Mouse (Mus musculus) liver, embryonic 15.5 days (tissue): Measurements from ENCODE around the gene Rbm20. TPM values are rescaled to one million over a fixed set of nuclear protein-coding genes. Genes with fewer than 3 reads are reported as not detected.

Experiments
- ATAC-seq: fragments of 200-750 bp; cut with Nextera tagmentation; 2 replicates; pipeline ENCODE4 v1.8.0; 2017; ENCODE audit warnings: moderate number of reproducible peaks, mild to moderate bottlenecking, moderate library complexity; ENCODE audit not compliant: insufficient read depth
- H3K27ac ChIP-seq: fragments of 300-500 bp; sonication (generic); replicated peaks from 2 replicates; pipeline ENCODE4 v1.5.1; 2015; ENCODE audit warnings: mild to moderate bottlenecking, inconsistent platforms
- H3K27me3 ChIP-seq: fragments of 300-500 bp; sonication (generic); 2 replicates; pipeline ENCODE4 v1.6.1; 2015; ENCODE audit warnings: mild to moderate bottlenecking, inconsistent platforms
- H3K36me3 ChIP-seq: fragments of 300-500 bp; sonication (generic); replicated peaks from 2 replicates; pipeline ENCODE4 v1.6.1; 2015; ENCODE audit warnings: moderate library complexity, mild to moderate bottlenecking, inconsistent platforms
- H3K4me1 ChIP-seq: fragments of 300-500 bp; sonication (generic); replicated peaks from 2 replicates; pipeline ENCODE4 v1.6.1; 2015; ENCODE audit warnings: inconsistent platforms
- H3K4me2 ChIP-seq: fragments of 300-500 bp; sonication (generic); 2 replicates; pipeline ENCODE4 v1.6.1; 2015; ENCODE audit warnings: moderate library complexity, mild to moderate bottlenecking, inconsistent platforms
- H3K4me3 ChIP-seq: fragments of 300-500 bp; sonication (generic); replicated peaks from 2 replicates; pipeline ENCODE4 v1.5.1; 2015; ENCODE audit warnings: mild to moderate bottlenecking, inconsistent platforms
- H3K9ac ChIP-seq: fragments of 300-500 bp; sonication (generic); 2 replicates; pipeline ENCODE4 v1.6.1; 2015; ENCODE audit warnings: moderate library complexity, mild to moderate bottlenecking, inconsistent platforms
- H3K9me3 ChIP-seq: fragments of 300-500 bp; sonication (generic); replicated peaks from 2 replicates; pipeline ENCODE4 v1.6.1; 2016; ENCODE audit warnings: inconsistent platforms
- WGBS: fragments of 180-500 bp; shearing (Covaris S2); methylation state at CpG from one replicate; pipeline ENCODE4 v1.1.7; 2015; ENCODE audit warnings: mixed read lengths; ENCODE audit not compliant: insufficient replicate concordance; 5-methylcytosine and 5-hydroxymethylcytosine counted together
- polyA plus RNA-seq: library from polyadenylated mRNA; unstranded; fragments of >200 nt; fragmentation: Nextera tagmentation; extraction: Ambion mirVana; gene quantifications from 2 replicates; pipeline ENCODE4 v1.2.1, GENCODE M21; 2015

Rbm20 gene
- polyA plus RNA-seq, 1 experiment from 2014 or later: 0.15 TPM

DNA sequence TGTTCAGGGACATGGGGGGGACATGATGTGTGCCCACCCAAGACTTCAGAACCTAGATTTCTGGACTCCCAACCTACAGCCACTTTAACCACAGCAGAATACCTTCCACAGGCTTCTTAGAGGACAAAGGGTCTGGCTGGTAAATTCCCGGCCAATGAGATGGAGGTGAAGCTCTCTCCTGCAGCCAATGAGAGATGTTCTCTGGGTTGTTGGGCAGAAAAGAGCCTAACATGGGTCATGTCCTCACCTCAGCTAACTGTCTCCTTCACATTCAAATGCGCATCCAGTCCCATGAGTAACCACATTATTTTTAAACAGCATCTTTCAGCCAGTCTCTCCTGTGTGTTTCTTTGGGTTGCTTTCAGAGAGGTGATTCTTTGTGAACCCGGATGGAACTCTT is 5.7 kb upstream of the Rbm20 start:
- Histone ChIP-seq H3K4me3 (no peak overlapping the region), H3K4me2 (no peak overlapping the region), H3K36me3 (no peaks in the 10 kb centered on the region), H3K27me3 (peaks cover 69% of the 10 kb centered on the region), H3K9me3 (no peaks in the 10 kb centered on the region), H3K4me1 (peaks cover 4% of the 10 kb centered on the region), H3K9ac (no peak overlapping the region), H3K27ac (no peak overlapping the region)
- no peak for ATAC-seq
- WGBS: 52% methylated on average over 3 of the region's 3 CpGs

- no peak overlapping the region for H3K4me3 ChIP-seq
- H3K27me3 ChIP-seq: peaks cover 92% of the 10 kb centered on the region
- no peak for ATAC-seq
- H3K4me1 ChIP-seq: peaks cover 14% of the 10 kb centered on the region
- H3K9me3 ChIP-seq: no peaks in the 10 kb centered on the region
- H3K36me3 ChIP-seq: no peaks in the 10 kb centered on the region
- H3K9ac ChIP-seq: no peak overlapping the region
- 21% methylated on average over 9 of the region's 9 CpGs for WGBS
- H3K27ac ChIP-seq: no peak overlapping the region
- H3K4me2 ChIP-seq: no peak overlapping the region
Observed at GRCm38 (mm10) chr19:53674131-53674925, 2.8 kb upstream of the Rbm20 start.

- WGBS: 2% methylated on average over 26 of the region's 26 CpGs
- peaks cover 88% of the 10 kb centered on the region for H3K27me3 ChIP-seq
- no peaks in the 10 kb centered on the region for H3K36me3 ChIP-seq
- peaks cover 14% of the 10 kb centered on the region for H3K4me1 ChIP-seq
- no peak for ATAC-seq
- H3K9me3 ChIP-seq: no peaks in the 10 kb centered on the region
- H3K27ac ChIP-seq: no peak overlapping the region
- H3K4me2 ChIP-seq: peak overlapping the region; percentile 70
- H3K4me3 ChIP-seq: peak overlapping the region; percentile 48
- no peak overlapping the region for H3K9ac ChIP-seq
Observed at GRCm38 (mm10) chr19:53676228-53676627, 878 bp upstream of the Rbm20 start.

- no peak for ATAC-seq
- no peaks in the 10 kb centered on the region for H3K9me3 ChIP-seq
- no peaks in the 10 kb centered on the region for H3K36me3 ChIP-seq
- no peak overlapping the region for H3K9ac ChIP-seq
- 80% methylated on average over 9 of the region's 9 CpGs for WGBS
- peaks cover 88% of the 10 kb centered on the region for H3K27me3 ChIP-seq
- H3K4me1 ChIP-seq: peaks cover 14% of the 10 kb centered on the region
- no peak overlapping the region for H3K4me2 ChIP-seq
- no peak overlapping the region for H3K4me3 ChIP-seq
- H3K27ac ChIP-seq: no peak overlapping the region
Observed at GRCm38 (mm10) chr19:53679194-53679593, 2.1 kb downstream of the Rbm20 start.

DNA sequence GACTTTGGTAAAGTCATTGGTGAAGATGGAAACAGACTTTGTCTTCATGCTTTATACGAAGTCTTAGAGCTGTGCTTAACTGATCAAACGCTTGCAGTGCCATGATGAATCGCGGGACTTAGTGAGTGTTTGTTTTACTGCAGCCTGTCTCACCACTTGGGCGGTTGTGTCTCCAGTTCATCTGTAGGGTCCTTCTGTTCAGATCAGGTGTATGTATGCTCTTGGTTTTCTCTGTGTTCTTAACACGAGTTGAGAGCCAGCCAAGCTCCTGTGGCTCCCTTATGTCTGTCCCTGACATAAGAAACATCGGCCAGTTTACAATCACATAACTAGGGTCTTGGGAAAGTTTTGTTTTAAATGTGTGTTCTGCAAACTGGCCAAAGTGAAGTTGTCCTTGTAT is 2.9 kb downstream of the Rbm20 start:
- no peak overlapping the region for H3K4me3 ChIP-seq
- no peak for ATAC-seq
- no peak overlapping the region for H3K27ac ChIP-seq
- no peak overlapping the region for H3K9ac ChIP-seq
- H3K9me3 ChIP-seq: no peaks in the 10 kb centered on the region
- H3K4me1 ChIP-seq: peaks cover 14% of the 10 kb centered on the region
- 68% methylated on average over 7 of the region's 7 CpGs for WGBS
- peaks cover 81% of the 10 kb centered on the region for H3K27me3 ChIP-seq
- H3K36me3 ChIP-seq: no peaks in the 10 kb centered on the region
- H3K4me2 ChIP-seq: no peak overlapping the region

- Histone ChIP-seq H3K4me1 (peaks cover 1% of the 10 kb centered on the region; the same call in 1 of the 2 replicates), H3K27ac (no peak overlapping the region), H3K36me3 (no peaks in the 10 kb centered on the region), H3K9ac (no peak overlapping the region), H3K4me3 (no peak overlapping the region), H3K27me3 (peaks cover 56% of the 10 kb centered on the region), H3K9me3 (no peaks in the 10 kb centered on the region), H3K4me2 (no peak overlapping the region)
- ATAC-seq: no peak
- 44% methylated on average over 8 of the region's 8 CpGs for WGBS
Observed at GRCm38 (mm10) chr19:53682427-53682826, 5.3 kb downstream of the Rbm20 start.

- Histone ChIP-seq H3K4me1 (no peaks in the 10 kb centered on the region), H3K27ac (no peak overlapping the region), H3K4me2 (no peak overlapping the region), H3K27me3 (peaks cover 11% of the 10 kb centered on the region), H3K9me3 (no peaks in the 10 kb centered on the region), H3K36me3 (no peaks in the 10 kb centered on the region), H3K4me3 (no peak overlapping the region), H3K9ac (no peak overlapping the region)
- 73% methylated on average over 5 of the region's 5 CpGs for WGBS
- no peak for ATAC-seq
Observed at GRCm38 (mm10) chr19:53687592-53687991, 10.5 kb downstream of the Rbm20 start.

DNA sequence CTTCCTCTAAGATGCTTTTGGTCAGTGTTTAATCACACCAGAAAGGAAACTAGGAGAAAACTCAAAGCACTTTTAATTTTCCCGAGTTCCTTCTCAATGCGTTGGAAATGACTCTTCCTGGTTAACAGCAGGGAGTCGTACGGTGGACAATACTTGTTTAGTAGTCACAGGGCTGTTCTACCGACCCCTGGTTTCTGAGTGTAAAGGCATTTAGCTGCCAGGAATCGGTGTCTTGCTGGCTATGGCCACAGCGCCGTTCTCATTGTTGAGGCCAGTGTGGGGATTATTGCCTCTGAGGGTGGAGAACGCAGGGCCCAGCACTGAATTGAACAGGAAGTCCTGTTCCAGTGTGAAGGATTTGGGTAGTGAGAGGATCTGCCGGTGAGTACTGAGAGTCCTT is 13.7 kb downstream of the Rbm20 start:
- no peak for ATAC-seq

DNA sequence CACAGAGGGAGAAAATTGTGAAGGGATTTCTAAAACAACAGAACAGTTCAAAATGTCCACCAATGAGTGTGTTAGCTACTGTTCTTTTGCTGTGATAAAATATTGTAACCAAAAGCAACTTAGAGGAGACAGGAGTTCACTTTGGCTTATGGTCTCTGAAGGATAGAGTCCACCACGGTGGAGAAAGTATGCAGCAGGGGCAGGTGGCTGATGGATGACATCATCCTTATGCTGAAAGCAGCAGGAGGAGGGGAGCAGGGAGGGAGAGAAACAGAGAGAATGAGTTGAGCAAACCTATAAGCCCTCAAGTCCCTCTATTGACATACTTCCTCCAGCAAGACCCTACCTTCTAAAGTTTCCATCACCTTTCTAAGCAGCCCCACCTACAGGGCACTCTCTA is 16.9 kb downstream of the Rbm20 start:
- Histone ChIP-seq H3K4me1 (no peaks in the 10 kb centered on the region), H3K27ac (no peak overlapping the region), H3K9me3 (no peaks in the 10 kb centered on the region), H3K9ac (no peak overlapping the region), H3K27me3 (no peaks in the 10 kb centered on the region), H3K4me3 (no peak overlapping the region), H3K36me3 (no peaks in the 10 kb centered on the region), H3K4me2 (no peak overlapping the region)
- WGBS: 15% methylated on average over 1 of the region's 1 CpGs
- no peak for ATAC-seq

More for the DNA sequence above, 13.7 kb downstream of the Rbm20 start:
- H3K9me3 ChIP-seq: no peaks in the 10 kb centered on the region
- no peaks in the 10 kb centered on the region for H3K4me1 ChIP-seq
- H3K27ac ChIP-seq: no peak overlapping the region
- no peak overlapping the region for H3K4me3 ChIP-seq
- H3K27me3 ChIP-seq: no peaks in the 10 kb centered on the region
- H3K9ac ChIP-seq: no peak overlapping the region
- 56% methylated on average over 10 of the region's 10 CpGs for WGBS
- H3K36me3 ChIP-seq: no peaks in the 10 kb centered on the region
- H3K4me2 ChIP-seq: no peak overlapping the region

DNA sequence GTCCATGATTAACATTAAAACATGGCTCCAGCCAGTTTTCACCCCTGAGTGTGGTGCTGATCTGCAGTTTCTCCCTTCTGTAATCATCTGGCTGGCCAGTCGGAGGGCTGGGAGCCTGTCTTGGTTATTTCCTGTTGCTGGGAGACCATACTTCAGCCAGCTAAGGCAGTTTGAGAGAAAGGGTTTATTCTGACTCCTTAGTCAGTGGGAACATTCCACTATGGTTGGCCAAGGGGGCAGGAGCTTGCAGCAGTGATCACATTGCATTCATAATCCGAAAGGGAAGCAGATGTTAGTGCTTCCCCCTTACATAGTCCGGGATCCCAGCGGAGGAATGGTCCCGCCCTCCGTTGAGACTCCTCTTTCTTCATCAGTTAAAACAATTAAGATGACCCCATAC is 19.0 kb downstream of the Rbm20 start:
- no peak overlapping the region for H3K4me2 ChIP-seq
- H3K27me3 ChIP-seq: no peaks in the 10 kb centered on the region
- H3K27ac ChIP-seq: no peak overlapping the region
- H3K36me3 ChIP-seq: no peaks in the 10 kb centered on the region
- H3K4me1 ChIP-seq: no peaks in the 10 kb centered on the region
- no peak overlapping the region for H3K9ac ChIP-seq
- WGBS: 62% methylated on average over 6 of the region's 6 CpGs
- no peak overlapping the region for H3K4me3 ChIP-seq
- no peaks in the 10 kb centered on the region for H3K9me3 ChIP-seq
- no peak for ATAC-seq

GRCm38 (mm10) chr19:53696655-53697054 is 19.5 kb downstream of the Rbm20 start:
- no peaks in the 10 kb centered on the region for H3K4me1 ChIP-seq
- H3K9ac ChIP-seq: no peak overlapping the region
- no peaks in the 10 kb centered on the region for H3K36me3 ChIP-seq
- no peak overlapping the region for H3K4me2 ChIP-seq
- ATAC-seq: no peak
- 71% methylated on average over 3 of the region's 3 CpGs for WGBS
- no peaks in the 10 kb centered on the region for H3K9me3 ChIP-seq
- no peak overlapping the region for H3K4me3 ChIP-seq
- H3K27me3 ChIP-seq: no peaks in the 10 kb centered on the region
- no peak overlapping the region for H3K27ac ChIP-seq
